Mouse (Mus musculus): Measurements from ENCODE around the gene Nalcn. TPM values are rescaled to one million over a fixed set of nuclear protein-coding genes. Genes with fewer than 3 reads are reported as not detected.

The Nalcn gene
- polyA plus RNA-seq, 1 experiment, result 0.91 TPM

- no peaks in the 10 kb centered on the region for H3K27me3 ChIP-seq (ENCODE audit: control insufficient read depth, insufficient read depth, low read length, poor library complexity, severe bottlenecking)
- no peaks in the 10 kb centered on the region for H3K4me1 ChIP-seq (ENCODE audit: control insufficient read depth, insufficient read depth, low read length)
- no peaks in the 10 kb centered on the region for H3K36me3 ChIP-seq (ENCODE audit: control insufficient read depth, insufficient read depth, low read length, poor library complexity, severe bottlenecking)
- no peak overlapping the region for H3K4me3 ChIP-seq (ENCODE audit: low read depth, low read length)
- H3K9ac ChIP-seq (ENCODE audit: low read depth, poor library complexity, severe bottlenecking), result no peak overlapping the region
- no peak overlapping the region for H3K27ac ChIP-seq (ENCODE audit: insufficient read depth, low read length)
- TF ChIP-seq EP300 (IDR thresholded peaks at IDR 0.05; ENCODE audit: insufficient read depth, low read depth, low read length) (no peak), CTCF (IDR thresholded peaks at IDR 0.05; ENCODE audit: low read depth, low read length) (no peak), POLR2A (IDR thresholded peaks at IDR 0.05; ENCODE audit: insufficient read depth, low read length) (no peak)
- H3K9me3 ChIP-seq (replicated peaks; ENCODE audit: control insufficient read depth, insufficient read depth, low read length, poor library complexity, severe bottlenecking), result no peaks in the 10 kb centered on the region
Observed at GRCm38 (mm10) chr14:123296068-123296467, 330.9 kb downstream of the Nalcn start.

GRCm38 (mm10) chr14:123291118-123292007, 335.6 kb downstream of the Nalcn start:
- no peaks in the 10 kb centered on the region for H3K27me3 ChIP-seq (ENCODE audit: control insufficient read depth, insufficient read depth, low read length, poor library complexity, severe bottlenecking)
- H3K9ac ChIP-seq (ENCODE audit: low read depth, poor library complexity, severe bottlenecking), result no peak overlapping the region
- TF ChIP-seq EP300 (IDR thresholded peaks at IDR 0.05; ENCODE audit: insufficient read depth, low read depth, low read length), result no peak
- no peak for TF ChIP-seq CTCF (IDR thresholded peaks at IDR 0.05; ENCODE audit: low read depth, low read length)
- TF ChIP-seq POLR2A (IDR thresholded peaks at IDR 0.05; ENCODE audit: insufficient read depth, low read length), result no peak
- H3K9me3 ChIP-seq (replicated peaks; ENCODE audit: control insufficient read depth, insufficient read depth, low read length, poor library complexity, severe bottlenecking), result no peaks in the 10 kb centered on the region
- H3K36me3 ChIP-seq (ENCODE audit: control insufficient read depth, insufficient read depth, low read length, poor library complexity, severe bottlenecking), result no peaks in the 10 kb centered on the region
- H3K27ac ChIP-seq (ENCODE audit: insufficient read depth, low read length), result no peak overlapping the region
- H3K4me1 ChIP-seq (ENCODE audit: control insufficient read depth, insufficient read depth, low read length), result no peaks in the 10 kb centered on the region
- H3K4me3 ChIP-seq (ENCODE audit: low read depth, low read length), result no peak overlapping the region

GRCm38 (mm10) chr14:123282165-123282564, 344.8 kb downstream of the Nalcn start:
- Histone ChIP-seq H3K36me3 (ENCODE audit: control insufficient read depth, insufficient read depth, low read length, poor library complexity, severe bottlenecking) (no peaks in the 10 kb centered on the region), H3K4me1 (ENCODE audit: control insufficient read depth, insufficient read depth, low read length) (no peaks in the 10 kb centered on the region), H3K4me3 (ENCODE audit: low read depth, low read length) (no peak overlapping the region), H3K9ac (ENCODE audit: low read depth, poor library complexity, severe bottlenecking) (no peak overlapping the region), H3K27me3 (ENCODE audit: control insufficient read depth, insufficient read depth, low read length, poor library complexity, severe bottlenecking) (no peaks in the 10 kb centered on the region), H3K27ac (ENCODE audit: insufficient read depth, low read length) (no peak overlapping the region), H3K9me3 (replicated peaks; ENCODE audit: control insufficient read depth, insufficient read depth, low read length, poor library complexity, severe bottlenecking) (no peaks in the 10 kb centered on the region; the same call in 1 of the 2 replicates)
- no peak for TF ChIP-seq POLR2A (IDR thresholded peaks at IDR 0.05; ENCODE audit: insufficient read depth, low read length)
- TF ChIP-seq CTCF (IDR thresholded peaks at IDR 0.05; ENCODE audit: low read depth, low read length), result no peak
- no peak for TF ChIP-seq EP300 (IDR thresholded peaks at IDR 0.05; ENCODE audit: insufficient read depth, low read depth, low read length)

- Histone ChIP-seq H3K36me3 (ENCODE audit: control insufficient read depth, insufficient read depth, low read length, poor library complexity, severe bottlenecking) (no peaks in the 10 kb centered on the region), H3K9me3 (replicated peaks; ENCODE audit: control insufficient read depth, insufficient read depth, low read length, poor library complexity, severe bottlenecking) (no peaks in the 10 kb centered on the region), H3K4me3 (ENCODE audit: low read depth, low read length) (no peak overlapping the region), H3K27ac (ENCODE audit: insufficient read depth, low read length) (no peak overlapping the region), H3K27me3 (ENCODE audit: control insufficient read depth, insufficient read depth, low read length, poor library complexity, severe bottlenecking) (no peaks in the 10 kb centered on the region), H3K4me1 (ENCODE audit: control insufficient read depth, insufficient read depth, low read length) (no peaks in the 10 kb centered on the region), H3K9ac (ENCODE audit: low read depth, poor library complexity, severe bottlenecking) (no peak overlapping the region)
- TF ChIP-seq CTCF (IDR thresholded peaks at IDR 0.05; ENCODE audit: low read depth, low read length), result no peak
- TF ChIP-seq EP300 (IDR thresholded peaks at IDR 0.05; ENCODE audit: insufficient read depth, low read depth, low read length), result no peak
- no peak for TF ChIP-seq POLR2A (IDR thresholded peaks at IDR 0.05; ENCODE audit: insufficient read depth, low read length)
Observed at GRCm38 (mm10) chr14:123272121-123272520, 354.8 kb downstream of the Nalcn start.

- Histone ChIP-seq H3K27me3 (ENCODE audit: control insufficient read depth, insufficient read depth, low read length, poor library complexity, severe bottlenecking) (no peaks in the 10 kb centered on the region), H3K36me3 (ENCODE audit: control insufficient read depth, insufficient read depth, low read length, poor library complexity, severe bottlenecking) (no peaks in the 10 kb centered on the region)
Observed at GRCm38 (mm10) chr14:123240738-123241137, 386.2 kb downstream of the Nalcn start.

GRCm38 (mm10) chr14:123239945-123240344, 387.0 kb downstream of the Nalcn start:
- no peaks in the 10 kb centered on the region for H3K36me3 ChIP-seq (ENCODE audit: control insufficient read depth, insufficient read depth, low read length, poor library complexity, severe bottlenecking)
- H3K4me1 ChIP-seq (ENCODE audit: control insufficient read depth, insufficient read depth, low read length), result no peaks in the 10 kb centered on the region
- no peaks in the 10 kb centered on the region for H3K27me3 ChIP-seq (ENCODE audit: control insufficient read depth, insufficient read depth, low read length, poor library complexity, severe bottlenecking)
- no peak overlapping the region for H3K4me3 ChIP-seq (ENCODE audit: low read depth, low read length)
- no peak overlapping the region for H3K9ac ChIP-seq (ENCODE audit: low read depth, poor library complexity, severe bottlenecking)
- TF ChIP-seq POLR2A (IDR thresholded peaks at IDR 0.05; ENCODE audit: insufficient read depth, low read length) (no peak), CTCF (IDR thresholded peaks at IDR 0.05; ENCODE audit: low read depth, low read length) (no peak), EP300 (IDR thresholded peaks at IDR 0.05; ENCODE audit: insufficient read depth, low read depth, low read length) (no peak)
- no peak overlapping the region for H3K27ac ChIP-seq (ENCODE audit: insufficient read depth, low read length)
- no peaks in the 10 kb centered on the region for H3K9me3 ChIP-seq (replicated peaks; ENCODE audit: control insufficient read depth, insufficient read depth, low read length, poor library complexity, severe bottlenecking)

More at GRCm38 (mm10) chr14:123240738-123241137, 386.2 kb downstream of the Nalcn start:
- H3K4me3 ChIP-seq (ENCODE audit: low read depth, low read length), result no peak overlapping the region
- TF ChIP-seq CTCF (IDR thresholded peaks at IDR 0.05; ENCODE audit: low read depth, low read length) (no peak), POLR2A (IDR thresholded peaks at IDR 0.05; ENCODE audit: insufficient read depth, low read length) (no peak), EP300 (IDR thresholded peaks at IDR 0.05; ENCODE audit: insufficient read depth, low read depth, low read length) (no peak)
- no peak overlapping the region for H3K9ac ChIP-seq (ENCODE audit: low read depth, poor library complexity, severe bottlenecking)
- H3K27ac ChIP-seq (ENCODE audit: insufficient read depth, low read length), result no peak overlapping the region
- H3K9me3 ChIP-seq (replicated peaks; ENCODE audit: control insufficient read depth, insufficient read depth, low read length, poor library complexity, severe bottlenecking), result no peaks in the 10 kb centered on the region
- H3K4me1 ChIP-seq (ENCODE audit: control insufficient read depth, insufficient read depth, low read length), result no peaks in the 10 kb centered on the region
